Mouse (Mus musculus): ENCODE measurements around the gene Hoxa3. TPM values are rescaled to one million over a fixed set of nuclear protein-coding genes. Genes with fewer than 3 reads are reported as not detected.
A peak's percentile ranks its signal among the peaks of the same experiment; 100 is the strongest.

Hoxa3 gene
- polyA plus RNA-seq, 1 experiment from 2014 or later, result 3.4 TPM

DNA sequence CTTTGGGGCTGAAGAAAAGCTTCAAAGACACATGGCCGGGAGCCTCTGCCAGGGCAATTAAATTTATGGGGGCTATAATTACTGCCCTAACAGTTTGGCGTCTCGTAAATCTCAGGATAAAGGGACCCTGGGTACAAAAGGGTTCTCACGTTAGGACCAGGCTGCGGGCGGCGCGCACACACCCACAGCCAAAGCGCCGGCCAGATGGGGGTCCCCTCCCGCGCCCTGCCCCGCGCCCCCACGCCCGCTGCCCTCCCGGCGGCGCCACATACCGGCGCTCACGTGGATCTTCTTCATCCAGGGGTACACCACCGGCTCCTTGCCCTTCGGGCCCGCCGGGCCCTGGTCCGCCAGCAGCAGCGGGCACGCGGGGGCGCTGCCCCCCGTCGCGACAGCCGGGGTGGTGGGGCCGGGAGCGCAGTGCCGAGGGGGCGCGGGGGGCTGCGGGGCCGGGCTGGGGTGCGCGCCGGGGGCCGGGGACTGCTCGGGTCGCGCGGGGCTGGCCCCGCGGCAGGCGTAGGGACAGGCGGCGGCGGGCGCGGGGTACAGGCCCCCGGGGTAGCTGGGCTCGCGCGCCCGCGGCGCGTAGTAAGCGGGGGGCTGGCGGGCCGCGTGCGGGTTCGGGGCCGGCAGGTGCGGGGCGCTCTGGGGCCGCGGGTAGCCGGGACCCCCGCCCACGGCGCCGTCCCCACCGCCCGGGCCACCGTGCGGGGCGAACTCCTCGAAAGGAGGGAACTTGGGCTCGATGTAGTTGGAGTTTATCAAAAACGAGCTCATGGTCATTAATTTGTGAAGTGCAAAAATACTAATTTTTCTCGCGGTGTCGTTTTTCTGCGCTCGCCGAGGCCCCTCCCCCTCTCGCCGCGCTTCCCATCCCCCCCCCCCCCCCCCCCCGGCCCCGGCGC is 22.0 kb downstream of the Hoxa3 start, which contains the start of gene Hoxa4:
Hoxa4 (minus strand) TSS at position 848 of the 905 bp plus-strand sequence.
- peak within 1 kb of the TSS; percentile 85 for H3K27ac ChIP-seq (ENCODE audit: low read depth, low read length)
- H3K4me3 ChIP-seq (ENCODE audit: low read depth, low read length), result peak within 1 kb of the TSS; percentile 68
- peak; percentile 35 for ATAC-seq
- TF ChIP-seq CTCF (IDR thresholded peaks at IDR 0.05; ENCODE audit: low read depth), result peak; percentile 10; the same call in 1 of the 2 replicates
- no peaks in the 10 kb centered on the region for H3K36me3 ChIP-seq (ENCODE audit: control insufficient read depth, insufficient read depth)
- H3K4me1 ChIP-seq (replicated peaks; ENCODE audit: control insufficient read depth, insufficient read depth, low read length), result peaks cover 11% of the 10 kb centered on the region; the same call in 1 of the 2 replicates
- peak within 1 kb of the TSS; percentile 85 for H3K9ac ChIP-seq (ENCODE audit: low read depth, low read length)
- H3K9me3 ChIP-seq (ENCODE audit: control insufficient read depth), result no peaks in the 10 kb centered on the region
- WGBS, result 2% methylated on average over 60 of the region's 102 CpGs
- H3K4me2 ChIP-seq (replicated peaks; ENCODE audit: low read depth), result peak within 1 kb of the TSS; percentile 96
- no peaks in the 10 kb centered on the region for H3K27me3 ChIP-seq (replicated peaks; ENCODE audit: control insufficient read depth, insufficient read depth, low read length)

DNA sequence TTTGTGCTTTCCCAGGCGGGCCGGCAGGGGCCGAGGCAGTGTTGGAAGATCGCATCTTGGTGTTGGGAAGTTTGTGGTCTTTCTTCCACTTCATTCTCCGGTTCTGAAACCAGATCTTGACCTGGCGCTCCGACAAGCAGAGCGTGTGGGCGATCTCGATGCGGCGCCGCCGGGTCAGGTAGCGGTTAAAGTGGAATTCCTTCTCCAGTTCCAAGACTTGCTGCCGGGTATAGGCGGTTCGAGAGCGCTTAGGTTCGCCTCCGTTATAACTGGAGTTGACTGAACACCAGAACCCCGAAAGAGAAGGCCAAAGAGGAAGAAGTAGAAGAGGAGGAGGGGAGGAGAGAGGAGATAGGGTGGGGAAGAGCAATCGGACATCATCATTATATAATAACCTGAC is 22.7 kb downstream of the Hoxa3 start:
- Histone ChIP-seq H3K9ac (ENCODE audit: low read depth, low read length) (peak overlapping the region; percentile 85), H3K4me1 (replicated peaks; ENCODE audit: control insufficient read depth, insufficient read depth, low read length) (peaks cover 11% of the 10 kb centered on the region; the same call in 1 of the 2 replicates), H3K36me3 (ENCODE audit: control insufficient read depth, insufficient read depth) (no peaks in the 10 kb centered on the region), H3K27ac (ENCODE audit: low read depth, low read length) (peak overlapping the region; percentile 85), H3K27me3 (replicated peaks; ENCODE audit: control insufficient read depth, insufficient read depth, low read length) (0 out of 2 replicates have a peak, but pooled peaks cover 4% of the 10 kb centered on the region), H3K4me3 (ENCODE audit: low read depth, low read length) (peak overlapping the region; percentile 68), H3K4me2 (replicated peaks; ENCODE audit: low read depth) (peak overlapping the region; percentile 96), H3K9me3 (ENCODE audit: control insufficient read depth) (no peaks in the 10 kb centered on the region)
- ATAC-seq, result no peak
- 11% methylated on average over 23 of the region's 23 CpGs for WGBS
- TF ChIP-seq CTCF (IDR thresholded peaks at IDR 0.05; ENCODE audit: low read depth), result no peak

DNA sequence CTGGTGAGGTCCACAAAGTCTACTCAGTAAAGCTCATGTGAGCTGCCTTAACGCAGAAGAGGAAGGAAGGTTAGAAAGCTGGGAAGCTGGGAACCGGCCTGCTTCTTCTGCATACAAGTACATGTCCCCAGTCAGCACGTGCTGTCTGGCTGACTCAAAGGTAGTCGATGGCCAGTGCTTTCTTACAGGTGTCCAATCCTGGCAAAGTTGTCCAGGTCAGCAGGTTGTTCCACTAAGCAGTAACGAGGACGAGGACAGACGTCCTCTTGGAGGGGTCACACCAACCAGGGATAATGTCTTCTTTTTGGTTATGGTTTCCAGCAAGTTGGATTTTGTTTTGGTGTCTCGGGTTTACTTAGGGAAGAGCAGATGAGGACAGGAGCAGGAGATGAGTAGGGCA is 23.2 kb downstream of the Hoxa3 start:
- Histone ChIP-seq H3K9ac (ENCODE audit: low read depth, low read length) (0 out of 2 replicates have a peak overlapping the region, but pooled peaks have one; percentile 85), H3K9me3 (ENCODE audit: control insufficient read depth) (no peaks in the 10 kb centered on the region), H3K27me3 (replicated peaks; ENCODE audit: control insufficient read depth, insufficient read depth, low read length) (0 out of 2 replicates have a peak, but pooled peaks cover 4% of the 10 kb centered on the region), H3K4me3 (ENCODE audit: low read depth, low read length) (peak overlapping the region; percentile 68), H3K4me2 (replicated peaks; ENCODE audit: low read depth) (peak overlapping the region; percentile 96), H3K36me3 (ENCODE audit: control insufficient read depth, insufficient read depth) (no peaks in the 10 kb centered on the region), H3K27ac (ENCODE audit: low read depth, low read length) (peak overlapping the region; percentile 85), H3K4me1 (replicated peaks; ENCODE audit: control insufficient read depth, insufficient read depth, low read length) (peaks cover 11% of the 10 kb centered on the region; the same call in 1 of the 2 replicates)
- no peak for TF ChIP-seq CTCF (IDR thresholded peaks at IDR 0.05; ENCODE audit: low read depth)
- ATAC-seq, result no peak
- 47% methylated on average over 8 of the region's 8 CpGs for WGBS

DNA sequence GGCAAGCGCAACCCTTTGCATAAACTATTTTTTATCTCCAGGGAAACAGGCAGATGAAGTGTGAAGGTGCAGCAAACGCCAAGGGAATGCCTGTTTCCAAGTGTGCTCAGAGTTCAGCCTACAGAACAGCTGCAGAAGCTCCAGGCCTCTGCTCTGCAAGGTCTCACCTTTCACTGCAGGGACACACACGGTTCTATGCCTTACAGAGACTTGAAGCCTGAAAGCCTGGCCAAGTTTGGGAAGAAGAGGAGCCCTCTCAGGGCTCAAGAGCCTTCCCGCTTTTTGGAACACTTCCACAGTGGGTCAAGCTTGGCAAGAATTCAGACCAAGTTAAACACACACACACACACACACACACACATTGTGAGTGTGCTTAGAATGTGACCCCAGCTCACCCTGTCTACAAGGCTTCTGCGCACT is 24.0 kb downstream of the Hoxa3 start:
- no peaks in the 10 kb centered on the region for H3K9me3 ChIP-seq (ENCODE audit: control insufficient read depth)
- no peak for ATAC-seq
- H3K4me1 ChIP-seq (replicated peaks; ENCODE audit: control insufficient read depth, insufficient read depth, low read length), result peaks cover 14% of the 10 kb centered on the region; the same call in 1 of the 2 replicates
- 50% methylated on average over 5 of the region's 5 CpGs for WGBS
- H3K36me3 ChIP-seq (ENCODE audit: control insufficient read depth, insufficient read depth), result no peaks in the 10 kb centered on the region
- 0 out of 2 replicates have a peak, but pooled peaks cover 4% of the 10 kb centered on the region for H3K27me3 ChIP-seq (replicated peaks; ENCODE audit: control insufficient read depth, insufficient read depth, low read length)
- H3K4me3 ChIP-seq (ENCODE audit: low read depth, low read length), result no peak overlapping the region
- H3K9ac ChIP-seq (ENCODE audit: low read depth, low read length), result no peak overlapping the region
- H3K27ac ChIP-seq (ENCODE audit: low read depth, low read length), result 0 out of 2 replicates have a peak overlapping the region, but pooled peaks have one; percentile 85
- peak overlapping the region; percentile 1; the same call in 1 of the 2 replicates for H3K4me2 ChIP-seq (replicated peaks; ENCODE audit: low read depth)
- no peak for TF ChIP-seq CTCF (IDR thresholded peaks at IDR 0.05; ENCODE audit: low read depth)

DNA sequence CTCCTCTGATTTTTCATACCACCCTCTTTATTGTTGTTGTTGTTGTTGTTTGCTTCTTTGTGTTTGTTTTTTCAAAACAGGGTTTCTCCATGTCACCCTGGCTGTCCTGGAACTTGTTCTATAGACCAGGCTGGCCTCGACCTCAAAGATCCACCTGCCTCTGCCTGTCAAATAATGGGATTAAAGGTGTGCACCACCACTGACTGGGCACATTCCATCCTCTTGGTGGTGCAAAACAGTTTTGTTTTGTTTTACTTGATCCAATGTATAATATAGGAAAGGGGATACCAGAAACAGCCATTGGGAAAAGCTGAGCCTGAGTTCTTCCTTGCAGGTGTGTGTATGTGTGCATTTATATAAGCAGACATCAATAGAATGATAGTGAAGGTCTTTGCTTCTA is 26.6 kb downstream of the Hoxa3 start:
- 0 out of 2 replicates have a peak, but pooled peaks cover 4% of the 10 kb centered on the region for H3K27me3 ChIP-seq (replicated peaks; ENCODE audit: control insufficient read depth, insufficient read depth, low read length)
- H3K4me3 ChIP-seq (ENCODE audit: low read depth, low read length), result no peak overlapping the region
- ATAC-seq, result no peak
- H3K4me1 ChIP-seq (replicated peaks; ENCODE audit: control insufficient read depth, insufficient read depth, low read length), result peaks cover 14% of the 10 kb centered on the region; the same call in 1 of the 2 replicates
- 66% methylated on average over 1 of the region's 1 CpGs for WGBS
- H3K4me2 ChIP-seq (replicated peaks; ENCODE audit: low read depth), result no peak overlapping the region
- TF ChIP-seq CTCF (IDR thresholded peaks at IDR 0.05; ENCODE audit: low read depth), result peak; percentile 47; the same call in 1 of the 2 replicates
- H3K36me3 ChIP-seq (ENCODE audit: control insufficient read depth, insufficient read depth), result no peaks in the 10 kb centered on the region
- H3K9me3 ChIP-seq (ENCODE audit: control insufficient read depth), result no peaks in the 10 kb centered on the region
- no peak overlapping the region for H3K9ac ChIP-seq (ENCODE audit: low read depth, low read length)
- no peak overlapping the region for H3K27ac ChIP-seq (ENCODE audit: low read depth, low read length)

DNA sequence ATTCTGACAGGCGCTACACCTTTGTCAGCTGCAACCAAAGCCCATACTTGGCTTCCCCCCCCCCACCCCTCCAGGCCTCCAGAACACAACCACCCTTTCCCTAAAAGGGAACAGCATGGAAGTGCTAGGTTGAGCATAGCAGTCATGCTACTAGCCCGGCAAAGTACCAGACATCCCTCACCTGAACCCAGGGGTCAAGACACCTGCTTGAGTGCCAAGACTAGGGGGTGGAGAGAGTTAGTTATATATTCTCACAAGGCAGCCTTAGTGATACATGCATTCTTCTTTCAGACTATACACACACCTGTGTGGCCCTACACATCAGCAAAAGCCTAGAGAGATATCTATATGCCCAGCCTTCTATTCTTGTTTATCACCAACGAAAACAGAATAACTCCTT is 27.3 kb downstream of the Hoxa3 start:
- Histone ChIP-seq H3K4me2 (replicated peaks; ENCODE audit: low read depth) (peak overlapping the region; percentile 51), H3K4me1 (replicated peaks; ENCODE audit: control insufficient read depth, insufficient read depth, low read length) (peaks cover 14% of the 10 kb centered on the region; the same call in 1 of the 2 replicates), H3K36me3 (ENCODE audit: control insufficient read depth, insufficient read depth) (no peaks in the 10 kb centered on the region), H3K27ac (ENCODE audit: low read depth, low read length) (no peak overlapping the region), H3K27me3 (replicated peaks; ENCODE audit: control insufficient read depth, insufficient read depth, low read length) (0 out of 2 replicates have a peak, but pooled peaks cover 4% of the 10 kb centered on the region), H3K9me3 (ENCODE audit: control insufficient read depth) (no peaks in the 10 kb centered on the region), H3K9ac (ENCODE audit: low read depth, low read length) (no peak overlapping the region), H3K4me3 (ENCODE audit: low read depth, low read length) (no peak overlapping the region)
- WGBS, result 55% methylated on average over 3 of the region's 3 CpGs
- TF ChIP-seq CTCF (IDR thresholded peaks at IDR 0.05; ENCODE audit: low read depth), result no peak
- ATAC-seq, result no peak
